Mouse (Mus musculus) hindbrain, embryonic 10.5 days (tissue): ENCODE results near the gene Lix1. TPM values are rescaled to one million over a fixed set of nuclear protein-coding genes. Genes with fewer than 3 reads are reported as not detected.

Source experiments
- DNase-seq: peaks from one replicate; pipeline ENCODE4 v3.0.0-alpha.2; 2017; ENCODE audit warnings: low spot score
- H3K27ac ChIP-seq: fragments of 300-500 bp; sonication (generic); 2 replicates; pipeline ENCODE4 v1.5.1; 2016; ENCODE audit warnings: mild to moderate bottlenecking, moderate library complexity
- H3K27me3 ChIP-seq: fragments of 300-500 bp; sonication (generic); 2 replicates; pipeline ENCODE4 v1.6.1; 2016; ENCODE audit warnings: mild to moderate bottlenecking; ENCODE audit not compliant: poor library complexity, insufficient read depth, severe bottlenecking
- H3K36me3 ChIP-seq: fragments of 300-500 bp; sonication (generic); 2 replicates; pipeline ENCODE4 v1.6.1; 2016; ENCODE audit warnings: mild to moderate bottlenecking, moderate library complexity
- H3K4me1 ChIP-seq: fragments of 300-500 bp; sonication (generic); replicated peaks from 2 replicates; pipeline ENCODE4 v1.6.1; 2016; ENCODE audit warnings: mild to moderate bottlenecking
- H3K4me3 ChIP-seq: fragments of 300-500 bp; sonication (generic); 2 replicates; pipeline ENCODE4 v1.5.1; 2016; ENCODE audit warnings: mild to moderate bottlenecking, moderate library complexity
- H3K9me3 ChIP-seq: fragments of 300-500 bp; sonication (generic); 2 replicates; pipeline ENCODE4 v1.6.1; 2016; ENCODE audit warnings: mild to moderate bottlenecking, moderate library complexity
- WGBS: fragments of 180-500 bp; shearing (Covaris S2); methylation state at CpG from one replicate; pipeline ENCODE4 v1.1.7; 2016; 5-methylcytosine and 5-hydroxymethylcytosine counted together
- polyA plus RNA-seq: library from polyadenylated mRNA; unstranded; fragments of >200 nt; fragmentation: Nextera tagmentation; extraction: Ambion mirVana; gene quantifications from 2 replicates; pipeline ENCODE4 v1.2.1, GENCODE M21; 2016

Gene Lix1
- polyA plus RNA-seq: 31.6 and 55.2 TPM in 2 replicates

GRCm38 (mm10) chr17:17402222-17403004 is at the start of gene Lix1:
Gene Lix1, plus strand, starts transcription at chr17:17402672.
- peak; percentile 80 for DNase-seq
- Histone ChIP-seq H3K36me3 (0 out of 2 replicates have a peak, but pooled peaks cover 3% of the 10 kb centered on the region), H3K27me3 (no peaks in the 10 kb centered on the region), H3K4me1 (peaks cover 32% of the 10 kb centered on the region), H3K9me3 (no peaks in the 10 kb centered on the region), H3K27ac (peak within 1 kb of the TSS; percentile 65), H3K4me3 (peak within 1 kb of the TSS; percentile 49)
- WGBS: 29% methylated on average over 6 of the region's 6 CpGs

GRCm38 (mm10) chr17:17373550-17373917 is 28.9 kb upstream of the Lix1 start:
- peak overlapping the region; percentile 87 for H3K27ac ChIP-seq
- peaks cover 6% of the 10 kb centered on the region; the same call in 1 of the 2 replicates for H3K9me3 ChIP-seq
- 8% methylated on average over 6 of the region's 6 CpGs for WGBS

GRCm38 (mm10) chr17:17373918-17374910 is 28.3 kb upstream of the Lix1 start, which contains the start of gene Riok2:
Gene Riok2, plus strand, starts transcription at chr17:17374309.
- WGBS: under 1% methylated on average over 48 of the region's 48 CpGs
- peak; percentile 95 for DNase-seq
- Histone ChIP-seq H3K36me3 (peaks cover 20% of the 10 kb centered on the region), H3K27me3 (no peaks in the 10 kb centered on the region), H3K9me3 (no peaks in the 10 kb centered on the region), H3K27ac (peak within 1 kb of the TSS; percentile 87), H3K4me3 (peak within 1 kb of the TSS; percentile 71), H3K4me1 (peaks cover 10% of the 10 kb centered on the region)

More at GRCm38 (mm10) chr17:17373550-17373917, 28.9 kb upstream of the Lix1 start:
- no peak for DNase-seq
- H3K36me3 ChIP-seq: peaks cover 13% of the 10 kb centered on the region
- peak overlapping the region; percentile 71 for H3K4me3 ChIP-seq
- H3K4me1 ChIP-seq: peaks cover 10% of the 10 kb centered on the region
- H3K27me3 ChIP-seq: no peaks in the 10 kb centered on the region

- peaks cover 33% of the 10 kb centered on the region for H3K36me3 ChIP-seq
- peaks cover 10% of the 10 kb centered on the region for H3K4me1 ChIP-seq
- no peak overlapping the region for H3K27ac ChIP-seq
- WGBS: 91% methylated on average over 3 of the region's 3 CpGs
- no peaks in the 10 kb centered on the region for H3K9me3 ChIP-seq
- no peaks in the 10 kb centered on the region for H3K27me3 ChIP-seq
- H3K4me3 ChIP-seq: peak overlapping the region; percentile 71
- no peak for DNase-seq
Observed at GRCm38 (mm10) chr17:17375581-17375980, 26.9 kb upstream of the Lix1 start.

GRCm38 (mm10) chr17:17383703-17384102 is 18.8 kb upstream of the Lix1 start:
- Histone ChIP-seq H3K4me3 (no peak overlapping the region), H3K27me3 (no peaks in the 10 kb centered on the region), H3K9me3 (no peaks in the 10 kb centered on the region), H3K4me1 (no peaks in the 10 kb centered on the region), H3K36me3 (peaks cover 99% of the 10 kb centered on the region), H3K27ac (no peak overlapping the region)
- WGBS: 91% methylated on average over 4 of the region's 4 CpGs
- DNase-seq: no peak

GRCm38 (mm10) chr17:17384502-17384901 is 18.0 kb upstream of the Lix1 start:
- no peak for DNase-seq
- WGBS: 95% methylated on average over 3 of the region's 3 CpGs
- H3K4me3 ChIP-seq: no peak overlapping the region
- H3K27ac ChIP-seq: no peak overlapping the region
- H3K4me1 ChIP-seq: no peaks in the 10 kb centered on the region
- H3K27me3 ChIP-seq: no peaks in the 10 kb centered on the region
- no peaks in the 10 kb centered on the region for H3K9me3 ChIP-seq
- H3K36me3 ChIP-seq: peaks cover 99% of the 10 kb centered on the region

GRCm38 (mm10) chr17:17386117-17386516 is 16.4 kb upstream of the Lix1 start:
- Histone ChIP-seq H3K27ac (no peak overlapping the region), H3K36me3 (peaks cover 98% of the 10 kb centered on the region), H3K4me3 (no peak overlapping the region), H3K9me3 (no peaks in the 10 kb centered on the region), H3K4me1 (no peaks in the 10 kb centered on the region), H3K27me3 (no peaks in the 10 kb centered on the region)
- 92% methylated on average over 2 of the region's 2 CpGs for WGBS
- no peak for DNase-seq

GRCm38 (mm10) chr17:17391823-17392222 is 10.6 kb upstream of the Lix1 start:
- Histone ChIP-seq H3K4me3 (no peak overlapping the region), H3K27ac (no peak overlapping the region), H3K4me1 (no peaks in the 10 kb centered on the region; the same call in 1 of the 2 replicates), H3K9me3 (no peaks in the 10 kb centered on the region), H3K36me3 (peaks cover 79% of the 10 kb centered on the region), H3K27me3 (no peaks in the 10 kb centered on the region)
- WGBS: 89% methylated on average over 4 of the region's 4 CpGs
- no peak for DNase-seq

GRCm38 (mm10) chr17:17392863-17393262 is 9.6 kb upstream of the Lix1 start:
- no peak for DNase-seq
- WGBS: 66% methylated on average over 7 of the region's 7 CpGs
- peaks cover 69% of the 10 kb centered on the region for H3K36me3 ChIP-seq
- H3K4me3 ChIP-seq: no peak overlapping the region
- no peak overlapping the region for H3K27ac ChIP-seq
- no peaks in the 10 kb centered on the region for H3K27me3 ChIP-seq
- H3K4me1 ChIP-seq: no peaks in the 10 kb centered on the region; the same call in 1 of the 2 replicates
- H3K9me3 ChIP-seq: no peaks in the 10 kb centered on the region

- Histone ChIP-seq H3K9me3 (no peaks in the 10 kb centered on the region), H3K27ac (no peak overlapping the region), H3K4me3 (no peak overlapping the region), H3K36me3 (peaks cover 65% of the 10 kb centered on the region), H3K27me3 (no peaks in the 10 kb centered on the region), H3K4me1 (no peaks in the 10 kb centered on the region; the same call in 1 of the 2 replicates)
- DNase-seq: no peak
- 89% methylated on average over 6 of the region's 6 CpGs for WGBS
Observed at GRCm38 (mm10) chr17:17393300-17393699, 9.2 kb upstream of the Lix1 start.

GRCm38 (mm10) chr17:17394336-17394735 is 8.1 kb upstream of the Lix1 start:
- 36% methylated on average over 4 of the region's 4 CpGs for WGBS
- Histone ChIP-seq H3K4me3 (no peak overlapping the region), H3K27me3 (no peaks in the 10 kb centered on the region), H3K4me1 (no peaks in the 10 kb centered on the region; the same call in 1 of the 2 replicates), H3K27ac (no peak overlapping the region), H3K36me3 (peaks cover 54% of the 10 kb centered on the region), H3K9me3 (no peaks in the 10 kb centered on the region)
- DNase-seq: peak; percentile 66

GRCm38 (mm10) chr17:17396869-17397268 is 5.6 kb upstream of the Lix1 start:
- DNase-seq: no peak
- WGBS: 33% methylated on average over 1 of the region's 1 CpGs
- Histone ChIP-seq H3K27ac (no peak overlapping the region), H3K36me3 (peaks cover 33% of the 10 kb centered on the region), H3K4me3 (no peak overlapping the region), H3K9me3 (no peaks in the 10 kb centered on the region), H3K27me3 (no peaks in the 10 kb centered on the region), H3K4me1 (no peaks in the 10 kb centered on the region; the same call in 1 of the 2 replicates)
